Mouse (Mus musculus) small intestine, adult 2 months (tissue): Measurements from ENCODE around the gene Cd59b. TPM values are rescaled to one million over a fixed set of nuclear protein-coding genes. Genes with fewer than 3 reads are reported as not detected.

Source experiments
- H3K27ac ChIP-seq: fragments of 200-500 bp; 2 replicates; pipeline ENCODE4 v1.5.1; 2012; ENCODE audit warnings: low read depth, low read length, control low read depth, inconsistent platforms; ENCODE audit not compliant: insufficient read depth
- H3K27me3 ChIP-seq: fragments of 200-500 bp; 2 replicates; pipeline ENCODE4 v1.6.1; 2012; ENCODE audit warnings: mild to moderate bottlenecking, moderate library complexity, low read length, inconsistent platforms; ENCODE audit not compliant: control insufficient read depth, insufficient read depth
- H3K36me3 ChIP-seq: fragments of 200-500 bp; 2 replicates; pipeline ENCODE4 v1.6.1; 2012; ENCODE audit warnings: mild to moderate bottlenecking, low read length, control low read depth, inconsistent platforms; ENCODE audit not compliant: control insufficient read depth, insufficient read depth
- H3K4me1 ChIP-seq: fragments of 200-500 bp; 2 replicates; pipeline ENCODE4 v1.6.1; 2012; ENCODE audit warnings: low read length, inconsistent platforms, mixed read lengths; ENCODE audit not compliant: control insufficient read depth, insufficient read depth, insufficient read length
- H3K4me3 ChIP-seq: fragments of 200-500 bp; 2 replicates; pipeline ENCODE4 v1.5.1; 2012; ENCODE audit warnings: low read depth, mild to moderate bottlenecking, control low read depth, inconsistent platforms, low read length, moderate library complexity
- CTCF ChIP-seq: fragments of 200-500 bp; IDR thresholded peaks from 2 replicates; pipeline ENCODE4 v1.5.1; 2012; ENCODE audit warnings: low read depth, mild to moderate bottlenecking, control low read depth, inconsistent platforms, low read length, moderate library complexity, mixed read lengths; ENCODE audit not compliant: insufficient replicate concordance, insufficient read length; ENCODE audit errors: extremely low read depth
- POLR2A ChIP-seq: fragments of 200-500 bp; IDR thresholded peaks from 2 replicates; pipeline ENCODE4 v1.6.1; 2012; ENCODE audit warnings: low read depth, mild to moderate bottlenecking, control low read depth, inconsistent platforms, low read length, moderate library complexity
- WGBS: fragments of 180-500 bp; shearing (Covaris S2); methylation state at CpG from one replicate; pipeline ENCODE4 v1.1.7; 2018; 5-methylcytosine and 5-hydroxymethylcytosine counted together
- polyA plus RNA-seq: library from polyadenylated mRNA; depleted of rRNA; stranded (reverse); fragments of >200 nt; gene quantifications from 2 replicates; pipeline ENCODE4 v1.2.3, GENCODE M21; 2012

The Cd59b gene
- polyA plus RNA-seq, 1 experiment = 0.38 TPM

DNA sequence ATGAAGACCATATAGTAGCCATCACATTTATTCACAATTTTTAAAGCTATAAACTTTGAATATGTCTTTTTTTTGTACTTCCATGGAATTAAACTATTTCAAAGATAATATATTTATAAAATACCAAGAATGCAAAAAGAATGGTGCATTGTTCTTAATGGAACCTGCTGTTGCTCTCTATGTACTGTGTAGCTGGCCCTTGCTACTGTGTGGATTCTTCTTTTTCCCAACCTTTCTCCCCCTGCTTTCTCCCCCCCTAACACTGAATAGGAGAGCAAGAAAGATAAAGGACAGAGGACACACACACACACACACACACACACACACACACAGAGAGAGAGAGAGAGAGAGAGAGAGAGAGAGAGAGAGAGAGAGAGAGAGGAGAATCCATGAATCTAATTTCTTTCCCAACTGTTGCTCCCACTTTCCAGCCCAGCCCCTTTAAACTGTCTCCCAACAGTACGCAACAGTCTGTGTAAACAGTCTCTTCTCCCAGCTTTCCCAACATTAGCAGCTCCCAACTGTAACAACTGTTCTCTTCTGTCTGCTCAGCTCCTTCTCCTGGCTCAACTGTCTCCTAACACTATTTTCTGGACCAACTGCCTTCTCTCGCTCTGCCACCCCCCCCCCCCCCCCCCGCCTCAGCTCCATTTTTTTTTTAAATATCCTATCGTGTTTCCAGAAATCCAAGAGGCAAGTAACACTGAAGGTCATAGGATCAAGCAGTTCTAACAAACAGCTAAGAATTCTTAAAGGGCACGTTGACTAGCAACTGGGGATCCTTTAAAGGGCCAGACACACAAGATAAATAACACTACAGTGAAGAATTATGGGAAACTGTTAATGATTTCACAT, 25.8 kb upstream of the Cd59b start:
- Histone ChIP-seq H3K4me1 (no peaks in the 10 kb centered on the region), H3K36me3 (peaks cover 26% of the 10 kb centered on the region), H3K27me3 (no peaks in the 10 kb centered on the region), H3K4me3 (no peak overlapping the region), H3K27ac (no peak overlapping the region)
- TF ChIP-seq POLR2A = no peak
- no peak for TF ChIP-seq CTCF
- WGBS = 68% methylated on average over 5 of the region's 5 CpGs

DNA sequence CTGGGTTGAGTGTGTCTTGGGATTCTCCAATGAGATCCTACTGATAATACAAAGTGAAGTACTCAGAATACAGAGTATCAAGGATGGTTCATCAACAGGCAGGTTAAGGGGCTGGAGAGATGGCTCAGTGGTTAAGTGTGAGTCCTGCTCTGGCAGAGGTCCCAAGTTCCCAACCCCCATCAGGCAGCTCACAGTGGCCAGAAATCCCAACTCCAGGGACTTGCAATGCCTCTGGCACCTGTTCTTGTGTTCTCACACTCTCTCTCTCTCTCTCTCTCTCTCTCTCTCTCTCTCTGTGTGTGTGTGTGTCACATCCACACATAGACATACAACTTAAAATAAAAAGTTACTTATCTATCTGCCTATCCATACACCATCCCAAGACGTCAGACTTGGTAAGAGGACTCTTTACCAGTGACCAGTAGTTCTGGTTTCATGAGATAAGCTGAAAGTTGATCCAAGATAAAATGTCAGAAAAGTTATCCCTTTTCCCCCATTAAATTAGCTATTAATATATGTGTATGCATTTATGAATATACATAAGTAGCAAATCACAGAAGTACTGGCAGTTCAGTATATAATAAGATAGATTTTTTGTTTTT, 25.1 kb upstream of the Cd59b start:
- Histone ChIP-seq H3K36me3 (peaks cover 24% of the 10 kb centered on the region), H3K27ac (no peak overlapping the region), H3K27me3 (no peaks in the 10 kb centered on the region), H3K4me1 (no peaks in the 10 kb centered on the region), H3K4me3 (no peak overlapping the region)
- TF ChIP-seq POLR2A (no peak), CTCF (no peak)
- 76% methylated on average over 1 of the region's 1 CpGs for WGBS

DNA sequence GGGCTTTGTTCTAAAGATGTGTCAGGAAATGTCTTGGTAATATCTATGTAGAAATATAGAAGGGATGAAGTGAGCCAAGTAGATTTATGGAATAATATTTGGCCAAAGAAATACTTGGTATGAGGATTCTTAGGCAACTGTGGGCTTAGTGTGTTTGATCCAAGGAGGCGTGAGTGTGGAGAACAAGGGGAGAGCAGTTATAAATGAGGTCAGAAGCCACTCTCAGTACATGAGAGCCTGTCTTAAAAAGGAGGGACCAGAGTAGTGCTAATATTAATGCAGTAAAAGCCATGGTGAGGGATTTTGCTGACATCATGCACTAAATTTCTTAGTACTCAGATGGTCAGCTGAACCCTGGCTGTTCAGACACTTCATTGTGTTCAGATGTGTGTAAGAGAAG, 11.3 kb upstream of the Cd59b start:
- Histone ChIP-seq H3K27ac (no peak overlapping the region), H3K27me3 (no peaks in the 10 kb centered on the region), H3K4me1 (no peaks in the 10 kb centered on the region), H3K4me3 (no peak overlapping the region), H3K36me3 (peaks cover 25% of the 10 kb centered on the region)
- TF ChIP-seq CTCF = no peak
- TF ChIP-seq POLR2A = no peak
- WGBS = 93% methylated on average over 1 of the region's 1 CpGs

DNA sequence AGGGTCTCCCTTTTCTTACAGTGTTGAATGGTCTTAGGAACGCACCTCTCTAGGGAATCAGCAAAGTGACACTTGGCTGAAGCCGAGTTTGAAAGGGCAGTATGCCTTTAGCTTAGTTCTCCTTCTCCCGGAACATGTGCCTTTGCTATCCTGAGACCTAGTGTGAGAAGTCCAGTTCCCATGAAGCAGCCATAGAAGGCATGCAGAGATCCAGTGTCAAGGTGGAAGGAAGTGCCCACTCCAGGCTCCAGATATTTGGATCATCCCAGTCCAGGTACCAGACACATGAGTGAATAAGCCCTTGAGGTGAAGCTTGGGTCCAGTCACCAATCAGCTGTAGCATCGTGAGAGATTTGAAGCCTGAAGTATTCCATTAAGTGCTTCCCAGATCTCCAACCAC, 10.7 kb upstream of the Cd59b start:
- 87% methylated on average over 4 of the region's 4 CpGs for WGBS
- no peak overlapping the region for H3K27ac ChIP-seq
- no peaks in the 10 kb centered on the region for H3K27me3 ChIP-seq
- no peak for TF ChIP-seq POLR2A
- TF ChIP-seq CTCF = no peak
- H3K36me3 ChIP-seq = peaks cover 25% of the 10 kb centered on the region
- no peak overlapping the region for H3K4me3 ChIP-seq
- H3K4me1 ChIP-seq = no peaks in the 10 kb centered on the region

DNA sequence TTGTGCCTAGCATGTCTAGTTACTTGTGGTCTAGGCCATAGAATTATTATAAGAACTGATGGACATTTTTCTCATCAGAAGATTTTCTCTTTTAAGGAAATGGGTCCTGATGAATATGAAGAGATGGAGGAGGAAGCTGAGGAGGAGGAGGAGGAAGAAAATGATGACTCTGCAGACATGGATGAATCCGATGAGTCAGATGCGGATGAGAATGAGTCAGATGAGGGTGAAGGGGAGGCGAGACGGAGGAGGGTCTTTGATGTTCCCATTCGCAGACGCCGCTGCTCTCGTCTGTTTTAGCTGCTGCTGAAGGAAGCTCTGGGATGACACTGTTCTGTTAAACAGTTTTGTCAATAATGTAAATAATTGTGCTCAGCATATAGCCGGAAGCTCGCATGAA, 9.9 kb upstream of the Cd59b start:
- H3K27ac ChIP-seq = no peak overlapping the region
- H3K36me3 ChIP-seq = peaks cover 20% of the 10 kb centered on the region
- no peaks in the 10 kb centered on the region for H3K27me3 ChIP-seq
- no peaks in the 10 kb centered on the region for H3K4me1 ChIP-seq
- no peak overlapping the region for H3K4me3 ChIP-seq
- TF ChIP-seq CTCF = no peak
- no peak for TF ChIP-seq POLR2A
- 86% methylated on average over 10 of the region's 10 CpGs for WGBS

DNA sequence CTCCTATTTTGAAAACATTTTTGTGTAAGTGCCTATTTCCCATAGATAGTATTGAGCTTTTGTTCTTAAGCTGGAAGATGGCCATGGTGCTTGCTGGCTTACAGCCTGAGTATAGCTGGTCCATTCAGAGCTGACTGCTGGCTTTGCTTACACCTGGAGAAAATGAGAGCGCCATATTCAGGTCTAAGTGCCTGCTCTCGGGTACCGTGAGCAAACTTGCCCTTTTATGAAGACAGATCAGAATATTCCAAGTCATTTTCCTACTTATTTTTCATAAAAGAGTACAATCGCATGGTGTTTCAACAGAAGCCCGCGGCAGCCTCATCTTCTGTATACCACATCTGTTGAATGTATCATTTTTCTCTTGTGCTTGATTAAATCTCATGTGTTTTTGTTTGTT, 8.7 kb upstream of the Cd59b start:
- H3K4me3 ChIP-seq = no peak overlapping the region
- no peaks in the 10 kb centered on the region for H3K27me3 ChIP-seq
- TF ChIP-seq CTCF (no peak), POLR2A (no peak)
- H3K36me3 ChIP-seq = peaks cover 16% of the 10 kb centered on the region
- H3K4me1 ChIP-seq = no peaks in the 10 kb centered on the region
- 96% methylated on average over 6 of the region's 6 CpGs for WGBS
- no peak overlapping the region for H3K27ac ChIP-seq

DNA sequence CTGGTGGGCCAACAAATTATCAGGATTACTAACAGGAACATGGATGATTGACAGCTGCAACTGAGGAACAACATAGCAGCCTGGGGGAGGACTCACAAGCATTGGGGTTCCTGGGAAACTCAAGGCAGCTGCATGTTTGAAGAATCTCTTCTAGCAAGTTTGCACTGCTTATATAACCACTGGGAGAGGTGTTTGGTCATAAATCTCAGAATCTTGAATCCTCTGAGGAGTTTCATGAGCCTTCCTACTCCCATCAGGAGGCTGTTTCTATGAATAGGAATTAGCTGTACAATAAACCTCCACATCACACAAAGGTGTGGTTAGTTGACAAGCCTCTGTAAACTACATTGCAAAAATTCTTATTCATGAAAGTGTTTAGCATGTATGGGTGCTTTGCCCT, 7.0 kb upstream of the Cd59b start:
- TF ChIP-seq POLR2A (no peak), CTCF (no peak)
- Histone ChIP-seq H3K27me3 (no peaks in the 10 kb centered on the region), H3K27ac (no peak overlapping the region), H3K36me3 (peaks cover 14% of the 10 kb centered on the region), H3K4me1 (no peaks in the 10 kb centered on the region), H3K4me3 (no peak overlapping the region)
